ENCODE assay signal across 15 mouse cellular contexts in genomic region chr5:134275556-134275955, GRCm38 (mm10). TPM values are rescaled to one million over a fixed set of nuclear protein-coding genes. Genes with fewer than 3 reads are reported as not detected.
A peak's percentile ranks its signal among the peaks of the same experiment; 100 is the strongest.
DNase-seq lines count a peak whose midpoint lies in the region; ATAC-seq and TF ChIP-seq lines count a peak whose summit lies in the region.
"Had no signal": no experiment of that assay in that cellular context is flagged by ENCODE, and none has a peak within 500 bp of the region (broad histone marks: within the 10 kb centered on the region; RNA-seq: fewer than 3 reads in every experiment).

No protein-coding gene starts in this region.

- no peak for TF ChIP-seq EP300 in heart, adult 2 months (IDR thresholded peaks at IDR 0.05; ENCODE audit: insufficient read depth, low read depth, low read length)

- H3K36me3 ChIP-seq in heart, adult 2 months (ENCODE audit: control insufficient read depth, insufficient read depth, low read length), result peaks cover 2% of the 10 kb centered on the region

- H3K4me3 ChIP-seq in heart, adult 2 months, result no peak overlapping the region
- H3K4me3 ChIP-seq: embryonic facial prominence, embryonic 12.5 days; forebrain, embryonic 13.5 days; limb, embryonic 13.5 days had no signal

- DNase-seq in heart, adult 2 months, result peak in 1 of 2 experiments; percentile 11
- no peak for DNase-seq in heart, adult 11 months
- DNase-seq in spleen, postnatal 36 days (ENCODE audit: low spot score in 2 of 2), result peak; percentile 12 to 30
- DNase-seq in spleen, postnatal 14 days (ENCODE audit: low spot score in 2 of 2), result no peak
- DNase-seq in kidney, postnatal 25 days, result peak; percentile 46 to 55
- no peak for DNase-seq in right cerebral cortex, postnatal 4 days
- no peak for DNase-seq in right cerebral cortex, adult 2 months (ENCODE audit: low spot score in 2 of 2)
- DNase-seq: cerebellum, adult 2 months; layer of hippocampus, adult 9-11 months; lung, postnatal 14 days had no signal

- H3K27me3 ChIP-seq in heart, adult 2 months (ENCODE audit: control insufficient read depth, insufficient read depth, low read length), result no peaks in the 10 kb centered on the region
- H3K27me3 ChIP-seq: embryonic facial prominence, embryonic 12.5 days; forebrain, embryonic 13.5 days; limb, embryonic 13.5 days had no signal

- no peaks in the 10 kb centered on the region; the same call in 1 of the 2 replicates for H3K79me2 ChIP-seq in heart, adult 2 months (replicated peaks; ENCODE audit: control insufficient read depth, insufficient read depth, low read length)

- no peak for ATAC-seq in erythroid progenitor cell, adult 5-6 weeks (replicated peaks; ENCODE audit: low FRiP score, poor library complexity, severe bottlenecking)
- ATAC-seq: forebrain, embryonic 13.5 days had no signal

- H3K27ac ChIP-seq in heart, adult 2 months, result peak overlapping the region; percentile 40
- H3K27ac ChIP-seq: embryonic facial prominence, embryonic 12.5 days; forebrain, embryonic 13.5 days; hindbrain, embryonic 14.5 days; limb, embryonic 13.5 days had no signal

- intact Hi-C loops in heart, adult 2 months (cut with DNase I), result loop anchor here (5.0 kb wide), 1 partner anchor 67 kb away; no protein-coding TSS in a partner anchor

- H3K4me1 ChIP-seq in heart, adult 2 months (ENCODE audit: control insufficient read depth, insufficient read depth, low read length), result no peaks in the 10 kb centered on the region
- H3K4me1 ChIP-seq: embryonic facial prominence, embryonic 12.5 days; forebrain, embryonic 13.5 days; limb, embryonic 13.5 days had no signal

- TF ChIP-seq POLR2A in heart, adult 2 months (IDR thresholded peaks at IDR 0.05; ENCODE audit: insufficient read depth, low read depth, low read length), result no peak

- TF ChIP-seq CTCF in heart, adult 2 months (IDR thresholded peaks at IDR 0.05), result no peak

- H3K9ac ChIP-seq in heart, adult 2 months (ENCODE audit: low read depth, low read length), result no peak overlapping the region
- H3K9ac ChIP-seq: embryonic facial prominence, embryonic 12.5 days; forebrain, embryonic 13.5 days; hindbrain, embryonic 14.5 days; limb, embryonic 13.5 days had no signal

- 69% methylated on average over 10 of the region's 10 CpGs for WGBS in heart, adult 2 months

RNA-seq across cellular contexts. Expression of gene Gtf2i, which starts 39.0 kb away (rescaled TPM):
- total RNA-seq in heart, adult 2 months (2021), result 100 to 1,000 TPM; 187 to 210 TPM
- polyA plus RNA-seq in heart, adult 2 months (2012; rRNA removed), result 67.8 and 87.4 TPM in 2 replicates
- total RNA-seq in erythroid progenitor cell, adult 5-6 weeks (2015; ENCODE audit: low replicate concordance), result 20.2 and 37.3 TPM in 2 replicates
- total RNA-seq in erythroid progenitor cell, adult 5-6 weeks (2017; ENCODE audit: low replicate concordance), result 21.2 and 37.5 TPM in 2 replicates

RNA-seq across cellular contexts. Expression of gene Ncf1, which starts 46.1 kb away (rescaled TPM):
- total RNA-seq in heart, adult 2 months (2021), result 1 to 10 TPM; 6.7 to 8.2 TPM
- 3.4 and 5.7 TPM in 2 replicates for polyA plus RNA-seq in heart, adult 2 months (2012; rRNA removed)
- total RNA-seq in erythroid progenitor cell, adult 5-6 weeks (2015; ENCODE audit: low replicate concordance), result 44.0 and 44.4 TPM in 2 replicates
- total RNA-seq in erythroid progenitor cell, adult 5-6 weeks (2017; ENCODE audit: low replicate concordance), result 23.7 and 42.1 TPM in 2 replicates

Comparison
In these comparisons a context has a peak if more than half of its experiments do, and no peak if none do; other contexts are left out.
1. DNase-seq: peak in spleen, postnatal 36 days (2 of 2) and kidney, postnatal 25 days (2 of 2); none in heart, adult 11 months (single experiment), spleen, postnatal 14 days (0 of 2), right cerebral cortex, postnatal 4 days (single experiment) and right cerebral cortex, adult 2 months (0 of 2).
2. RNA of gene Gtf2i, which starts 39.0 kb away (total RNA-seq): 187 to 210 TPM in heart, adult 2 months; 20.2 to 37.5 TPM in erythroid progenitor cell, adult 5-6 weeks; every median in the first group is over 4 times any median in the second.